Mouse (Mus musculus) intestine, embryonic 15.5 days (tissue): ENCODE measurements around the gene Trak1. TPM values are rescaled to one million over a fixed set of nuclear protein-coding genes. Genes with fewer than 3 reads are reported as not detected.

Source experiments
- ATAC-seq: fragments of 200-750 bp; cut with Nextera tagmentation; 2 replicates; pipeline ENCODE4 v1.8.0; 2017; ENCODE audit warnings: moderate TSS enrichment, moderate library complexity
- H3K27ac ChIP-seq: fragments of 300-500 bp; sonication (generic); 2 replicates; pipeline ENCODE4 v1.5.1; 2015; ENCODE audit warnings: mild to moderate bottlenecking, inconsistent platforms
- H3K27me3 ChIP-seq: fragments of 300-500 bp; sonication (generic); replicated peaks from 2 replicates; pipeline ENCODE4 v1.6.1; 2015; ENCODE audit warnings: inconsistent platforms
- H3K36me3 ChIP-seq: fragments of 300-500 bp; sonication (generic); 2 replicates; pipeline ENCODE4 v1.6.1; 2015; ENCODE audit warnings: inconsistent platforms
- H3K4me1 ChIP-seq: fragments of 300-500 bp; sonication (generic); replicated peaks from 2 replicates; pipeline ENCODE4 v1.6.1; 2015; ENCODE audit warnings: inconsistent platforms
- H3K4me2 ChIP-seq: fragments of 300-500 bp; sonication (generic); replicated peaks from 2 replicates; pipeline ENCODE4 v1.6.1; 2015; ENCODE audit warnings: mild to moderate bottlenecking, inconsistent platforms
- H3K4me3 ChIP-seq: fragments of 300-500 bp; sonication (generic); replicated peaks from 2 replicates; pipeline ENCODE4 v1.5.1; 2015; ENCODE audit warnings: inconsistent platforms
- H3K9ac ChIP-seq: fragments of 300-500 bp; sonication (generic); 2 replicates; pipeline ENCODE4 v1.6.1; 2015; ENCODE audit warnings: inconsistent platforms
- H3K9me3 ChIP-seq: fragments of 300-500 bp; sonication (generic); 2 replicates; pipeline ENCODE4 v1.6.1; 2016; ENCODE audit warnings: inconsistent platforms
- WGBS: fragments of 180-500 bp; shearing (Covaris S2); methylation state at CpG from one replicate; pipeline ENCODE4 v1.1.7; 2015; 5-methylcytosine and 5-hydroxymethylcytosine counted together
- polyA plus RNA-seq: library from polyadenylated mRNA; unstranded; fragments of >200 nt; fragmentation: Nextera tagmentation; extraction: Ambion mirVana; gene quantifications from 2 replicates; pipeline ENCODE4 v1.2.1, GENCODE M21; 2015

Trak1 gene
- polyA plus RNA-seq, 1 experiment from 2014 or later, result 20.9 TPM

DNA sequence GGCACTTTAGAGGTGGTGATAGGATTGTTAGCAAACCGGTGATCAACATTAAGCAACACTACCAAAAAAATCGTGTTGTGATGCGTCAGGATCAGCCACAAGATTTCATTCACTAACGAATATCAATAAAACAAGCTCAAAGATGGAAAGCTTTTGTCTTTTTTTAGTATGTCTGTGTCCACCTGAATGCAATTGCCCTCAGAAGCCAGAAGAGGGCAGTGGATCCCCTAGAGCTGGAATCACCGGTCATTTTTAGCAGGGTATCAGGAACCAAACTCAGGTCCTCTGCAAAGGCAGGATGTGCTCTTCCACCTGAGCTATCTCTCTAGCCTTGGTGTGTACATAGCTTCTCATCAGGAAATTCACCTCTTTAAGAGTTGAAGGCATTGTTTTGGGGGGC lies 177.5 kb downstream of the Trak1 start:
- Histone ChIP-seq H3K4me3 (no peak overlapping the region), H3K27ac (no peak overlapping the region), H3K36me3 (peaks cover 6% of the 10 kb centered on the region), H3K4me1 (0 out of 2 replicates have a peak, but pooled peaks cover 3% of the 10 kb centered on the region), H3K27me3 (no peaks in the 10 kb centered on the region), H3K9ac (no peak overlapping the region), H3K4me2 (no peak overlapping the region), H3K9me3 (no peaks in the 10 kb centered on the region)
- 84% methylated on average over 5 of the region's 5 CpGs for WGBS
- ATAC-seq, result no peak

GRCm38 (mm10) chr9:121475488-121476452 lies 178.5 kb downstream of the Trak1 start:
- Histone ChIP-seq H3K4me1 (0 out of 2 replicates have a peak, but pooled peaks cover 3% of the 10 kb centered on the region), H3K27me3 (no peaks in the 10 kb centered on the region), H3K36me3 (peaks cover 3% of the 10 kb centered on the region), H3K9ac (no peak overlapping the region), H3K4me3 (no peak overlapping the region), H3K27ac (no peak overlapping the region), H3K9me3 (no peaks in the 10 kb centered on the region), H3K4me2 (no peak overlapping the region)
- ATAC-seq, result no peak
- 74% methylated on average over 16 of the region's 16 CpGs for WGBS

GRCm38 (mm10) chr9:121477305-121477911 lies 180.1 kb downstream of the Trak1 start:
- peaks cover 3% of the 10 kb centered on the region for H3K36me3 ChIP-seq
- H3K4me1 ChIP-seq, result 0 out of 2 replicates have a peak, but pooled peaks cover 3% of the 10 kb centered on the region
- H3K9ac ChIP-seq, result 0 out of 2 replicates have a peak overlapping the region, but pooled peaks have one; percentile 26
- 0 out of 2 replicates have a peak overlapping the region, but pooled peaks have one; percentile 9 for H3K4me3 ChIP-seq
- no peaks in the 10 kb centered on the region for H3K27me3 ChIP-seq
- peak; percentile 66 for ATAC-seq
- peak overlapping the region; percentile 53 for H3K4me2 ChIP-seq
- no peaks in the 10 kb centered on the region for H3K9me3 ChIP-seq
- 11% methylated on average over 15 of the region's 15 CpGs for WGBS
- H3K27ac ChIP-seq, result no peak overlapping the region

- ATAC-seq, result peak; percentile 48; the same call in 1 of the 2 replicates
- H3K4me3 ChIP-seq, result no peak overlapping the region
- no peaks in the 10 kb centered on the region for H3K27me3 ChIP-seq
These were observed 182.2 kb downstream of the Trak1 start for GRCm38 (mm10) chr9:121479453-121479852.

DNA sequence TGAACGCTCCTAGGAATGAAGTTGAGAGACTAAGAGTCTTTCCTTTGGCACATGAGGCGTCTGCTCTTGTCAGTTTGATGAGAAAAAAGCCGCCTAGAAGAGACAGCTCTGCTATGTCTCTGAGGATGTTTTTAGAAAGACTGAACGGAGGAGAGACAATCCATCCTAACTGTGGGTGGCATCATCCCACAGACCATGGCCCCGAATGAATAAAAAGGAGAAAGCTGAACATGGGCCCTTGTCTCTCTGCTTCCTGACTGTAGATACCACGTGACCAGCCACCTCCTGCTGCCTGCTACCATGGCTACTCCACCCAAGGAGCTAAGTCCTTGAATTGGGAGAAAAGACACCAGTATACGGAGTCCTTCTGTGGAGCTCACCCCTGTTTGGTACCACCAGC lies 189.9 kb downstream of the Trak1 start:
- no peaks in the 10 kb centered on the region for H3K4me1 ChIP-seq
- no peak overlapping the region for H3K9ac ChIP-seq
- H3K27me3 ChIP-seq, result peaks cover 8% of the 10 kb centered on the region
- no peaks in the 10 kb centered on the region for H3K36me3 ChIP-seq
- H3K4me3 ChIP-seq, result no peak overlapping the region
- 70% methylated on average over 7 of the region's 7 CpGs for WGBS
- H3K4me2 ChIP-seq, result no peak overlapping the region
- no peaks in the 10 kb centered on the region for H3K9me3 ChIP-seq
- H3K27ac ChIP-seq, result no peak overlapping the region
- ATAC-seq, result no peak

More at GRCm38 (mm10) chr9:121479453-121479852, 182.2 kb downstream of the Trak1 start:
- Histone ChIP-seq H3K4me1 (0 out of 2 replicates have a peak, but pooled peaks cover 3% of the 10 kb centered on the region), H3K36me3 (peaks cover 3% of the 10 kb centered on the region; the same call in 1 of the 2 replicates), H3K4me2 (no peak overlapping the region), H3K9ac (no peak overlapping the region), H3K9me3 (no peaks in the 10 kb centered on the region), H3K27ac (no peak overlapping the region)
- 35% methylated on average over 5 of the region's 5 CpGs for WGBS

DNA sequence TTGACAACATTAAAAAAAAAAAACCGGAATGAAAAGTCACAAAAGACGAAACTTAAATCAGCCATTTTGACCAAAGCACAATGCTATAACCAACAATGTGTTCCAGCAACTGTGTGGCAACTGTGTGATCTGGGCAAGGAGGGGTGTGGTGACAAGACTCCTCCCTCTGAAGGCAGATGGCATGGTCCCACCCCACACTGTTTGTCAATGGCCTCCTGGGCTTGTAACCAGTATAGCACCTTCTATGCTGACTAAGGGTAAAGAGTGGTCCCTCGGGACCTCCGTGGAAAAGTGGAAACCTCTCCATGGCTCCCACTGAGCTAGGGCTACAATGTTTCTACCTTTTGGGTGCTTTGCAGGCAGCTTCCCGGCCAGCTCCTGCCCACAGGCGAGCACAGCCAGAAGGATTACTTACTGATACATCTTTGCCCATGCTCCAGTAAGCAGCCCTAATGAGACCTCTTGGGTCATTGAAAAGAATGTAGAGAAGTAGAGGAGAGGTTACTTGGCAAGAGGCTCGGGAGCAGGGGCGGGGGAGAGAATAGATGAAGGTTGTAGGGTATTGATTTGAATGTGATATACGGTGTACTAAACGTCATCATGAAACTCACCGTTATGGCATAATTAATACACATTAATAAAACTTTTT lies 194.4 kb downstream of the Trak1 start:
- 78% methylated on average over 11 of the region's 11 CpGs for WGBS
- H3K27ac ChIP-seq, result no peak overlapping the region
- H3K4me2 ChIP-seq, result no peak overlapping the region
- H3K27me3 ChIP-seq, result peaks cover 50% of the 10 kb centered on the region
- no peak overlapping the region for H3K9ac ChIP-seq
- H3K4me1 ChIP-seq, result peaks cover 19% of the 10 kb centered on the region
- ATAC-seq, result no peak
- H3K4me3 ChIP-seq, result no peak overlapping the region
- H3K36me3 ChIP-seq, result no peaks in the 10 kb centered on the region
- H3K9me3 ChIP-seq, result no peaks in the 10 kb centered on the region

- Histone ChIP-seq H3K36me3 (no peaks in the 10 kb centered on the region), H3K9ac (peak overlapping the region; percentile 18; the same call in 1 of the 2 replicates), H3K27ac (no peak overlapping the region), H3K4me1 (peaks cover 19% of the 10 kb centered on the region), H3K4me3 (peak overlapping the region; percentile 25), H3K4me2 (peak overlapping the region; percentile 66), H3K9me3 (no peaks in the 10 kb centered on the region), H3K27me3 (peaks cover 59% of the 10 kb centered on the region)
- ATAC-seq, result 0 out of 2 replicates have a peak, but pooled peaks have one; percentile 45
- 3% methylated on average over 48 of the region's 48 CpGs for WGBS
These were observed 196.9 kb downstream of the Trak1 start for GRCm38 (mm10) chr9:121494006-121494767.

- no peak within 1 kb of the TSS for H3K9ac ChIP-seq
- H3K36me3 ChIP-seq, result no peaks in the 10 kb centered on the region
- ATAC-seq, result peak; percentile 69
- peak within 1 kb of the TSS; percentile 66 for H3K4me2 ChIP-seq
- peaks cover 19% of the 10 kb centered on the region for H3K4me1 ChIP-seq
- no peak within 1 kb of the TSS for H3K27ac ChIP-seq
- H3K27me3 ChIP-seq, result peaks cover 56% of the 10 kb centered on the region
- no peaks in the 10 kb centered on the region for H3K9me3 ChIP-seq
- peak within 1 kb of the TSS; percentile 25 for H3K4me3 ChIP-seq
- WGBS, result 1% methylated on average over 12 of the region's 12 CpGs
These were observed 198.2 kb downstream of the Trak1 start, which contains the start of gene Cck for GRCm38 (mm10) chr9:121495529-121495928. TSS of gene Cck (minus strand) at chr9:121495694.

DNA sequence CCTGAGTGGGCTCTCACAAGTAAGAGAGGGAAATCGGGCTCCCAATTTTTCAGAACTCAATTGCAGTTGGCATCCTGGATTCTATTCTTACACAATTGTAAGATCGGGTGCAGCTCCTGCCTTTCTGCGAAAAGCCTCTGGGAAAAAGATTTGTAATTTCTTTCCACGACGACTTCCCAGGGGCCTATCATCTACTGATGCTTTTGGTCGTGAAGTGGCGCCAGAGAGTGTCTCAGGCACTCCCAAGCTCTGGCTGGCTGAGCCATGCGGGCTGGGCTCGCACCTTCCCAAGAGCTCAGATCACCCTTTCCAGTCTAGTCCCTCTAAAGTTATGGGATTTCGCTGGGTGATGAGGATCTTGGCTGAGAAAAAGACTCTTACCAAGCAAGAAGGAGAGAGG lies 198.8 kb downstream of the Trak1 start:
- Histone ChIP-seq H3K9ac (no peak overlapping the region), H3K4me3 (no peak overlapping the region), H3K9me3 (no peaks in the 10 kb centered on the region), H3K27me3 (peaks cover 56% of the 10 kb centered on the region), H3K27ac (no peak overlapping the region), H3K4me1 (peaks cover 19% of the 10 kb centered on the region), H3K4me2 (peak overlapping the region; percentile 51; the same call in 1 of the 2 replicates), H3K36me3 (no peaks in the 10 kb centered on the region)
- WGBS, result 27% methylated on average over 10 of the region's 10 CpGs
- ATAC-seq, result no peak

DNA sequence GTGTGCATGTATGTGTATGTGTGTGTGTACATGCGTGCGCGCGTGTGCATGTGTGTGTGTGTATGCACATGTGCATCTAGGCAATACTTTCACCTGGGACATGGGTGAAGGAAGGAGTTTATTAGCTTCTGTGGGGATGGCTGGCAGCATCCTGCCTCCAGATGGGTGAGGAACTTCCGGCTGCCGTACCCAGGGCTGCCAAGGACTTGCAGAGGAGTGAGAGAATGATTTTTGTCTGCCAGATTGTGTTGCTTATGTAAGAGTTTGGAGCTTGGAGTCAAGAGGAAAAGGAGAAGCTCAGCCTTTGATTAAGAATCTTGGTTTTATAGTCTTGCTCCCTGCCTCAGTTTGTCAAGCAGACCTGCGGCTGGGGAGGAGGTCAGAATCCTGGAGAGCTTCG lies 208.0 kb downstream of the Trak1 start:
- no peaks in the 10 kb centered on the region for H3K9me3 ChIP-seq
- no peak overlapping the region for H3K9ac ChIP-seq
- 88% methylated on average over 8 of the region's 8 CpGs for WGBS
- no peaks in the 10 kb centered on the region for H3K27me3 ChIP-seq
- no peak overlapping the region for H3K4me3 ChIP-seq
- H3K27ac ChIP-seq, result no peak overlapping the region
- no peak for ATAC-seq
- H3K4me2 ChIP-seq, result no peak overlapping the region
- no peaks in the 10 kb centered on the region for H3K4me1 ChIP-seq
- no peaks in the 10 kb centered on the region for H3K36me3 ChIP-seq

DNA sequence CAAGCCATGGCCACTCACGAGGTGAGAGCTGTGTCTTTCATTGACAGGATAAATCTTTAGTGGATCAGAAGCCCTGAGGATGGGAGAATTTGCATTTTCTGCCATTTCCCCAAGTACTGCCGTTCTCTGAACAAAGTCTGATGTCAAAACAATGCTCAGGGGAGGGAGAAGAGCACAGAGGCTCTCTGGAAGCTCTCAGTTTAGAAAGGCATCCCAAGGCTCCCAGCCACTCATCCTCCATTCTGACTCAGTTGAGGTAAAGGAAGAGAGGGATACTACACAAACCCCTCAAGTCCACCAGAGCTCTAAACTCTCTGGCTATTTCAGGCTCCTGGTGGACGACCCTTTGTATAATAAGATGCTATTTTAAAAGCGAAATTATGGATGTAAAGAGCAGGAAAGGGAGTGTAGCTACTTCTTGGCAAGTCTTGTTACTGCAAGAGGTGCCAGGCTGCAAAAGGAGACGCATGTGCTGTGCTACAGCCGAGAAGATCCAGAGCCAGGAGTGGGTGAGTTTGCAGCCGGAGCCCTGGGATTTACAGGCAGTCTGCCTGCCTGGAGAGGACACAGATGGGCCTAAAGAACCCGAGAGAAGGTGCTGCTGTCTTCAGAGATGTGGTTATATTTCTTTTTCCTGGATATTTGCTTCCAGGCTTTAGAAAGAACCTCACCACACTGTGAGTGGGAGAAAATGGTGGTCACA lies 209.3 kb downstream of the Trak1 start:
- no peaks in the 10 kb centered on the region for H3K4me1 ChIP-seq
- H3K9ac ChIP-seq, result no peak overlapping the region
- H3K4me3 ChIP-seq, result no peak overlapping the region
- H3K27me3 ChIP-seq, result no peaks in the 10 kb centered on the region
- WGBS, result 67% methylated on average over 8 of the region's 8 CpGs
- H3K9me3 ChIP-seq, result no peaks in the 10 kb centered on the region
- no peak overlapping the region for H3K4me2 ChIP-seq
- ATAC-seq, result no peak
- no peak overlapping the region for H3K27ac ChIP-seq
- no peaks in the 10 kb centered on the region for H3K36me3 ChIP-seq
